Mouse (Mus musculus) brain, embryonic 14.5 days (tissue): ENCODE measurements around the gene Kcnq1. TPM values are rescaled to one million over a fixed set of nuclear protein-coding genes. Genes with fewer than 3 reads are reported as not detected.

Experiments
- DNase-seq: peaks from one replicate; pipeline ENCODE4 v3.0.0-alpha.2; 2011; ENCODE audit warnings: low read depth
- CTCF ChIP-seq: fragments of 200-500 bp; IDR thresholded peaks from 2 replicates; pipeline ENCODE4 v1.5.1; 2012; ENCODE audit warnings: inconsistent platforms, mild to moderate bottlenecking, moderate library complexity, borderline replicate concordance; ENCODE audit not compliant: insufficient read depth, insufficient read length; ENCODE audit errors: extremely low read depth
- POLR2A ChIP-seq: fragments of 200-500 bp; IDR thresholded peaks from 2 replicates; pipeline ENCODE4 v1.6.1; 2012; ENCODE audit warnings: mild to moderate bottlenecking, inconsistent platforms, borderline replicate concordance; ENCODE audit not compliant: poor library complexity, insufficient read depth, insufficient read length, severe bottlenecking; ENCODE audit errors: extremely low read depth
- polyA plus RNA-seq: library from polyadenylated mRNA; depleted of rRNA; stranded (reverse); fragments of >200 nt; gene quantifications from 2 replicates; pipeline ENCODE4 v1.2.3, GENCODE M21; 2012; rRNA removed

Gene Kcnq1
- polyA plus RNA-seq: 0.95 and 1.2 TPM in 2 replicates

DNA sequence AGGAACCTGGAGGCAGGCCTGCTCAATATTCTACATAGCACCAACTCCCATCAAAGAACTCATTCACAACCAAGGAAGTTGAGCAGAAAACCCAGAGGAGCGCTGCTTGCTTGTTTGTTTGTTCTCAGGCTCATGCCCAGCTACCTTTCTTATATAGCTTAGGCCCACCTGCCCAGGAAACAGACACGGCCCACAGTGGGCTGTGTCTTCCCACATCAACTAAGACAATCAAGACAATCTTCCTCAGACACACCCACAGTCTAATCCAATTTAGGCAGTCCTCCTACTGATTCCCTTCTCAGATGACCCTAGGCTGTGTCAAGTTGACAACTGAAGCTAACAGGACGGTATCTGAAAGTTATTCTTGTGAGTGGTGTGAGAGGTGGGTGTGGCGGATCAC is at the start of gene Kcnq1:
Gene Kcnq1 (plus strand): TSS at position 301 of the 400 bp plus-strand sequence.
- TF ChIP-seq POLR2A (no peak), CTCF (no peak)

DNA sequence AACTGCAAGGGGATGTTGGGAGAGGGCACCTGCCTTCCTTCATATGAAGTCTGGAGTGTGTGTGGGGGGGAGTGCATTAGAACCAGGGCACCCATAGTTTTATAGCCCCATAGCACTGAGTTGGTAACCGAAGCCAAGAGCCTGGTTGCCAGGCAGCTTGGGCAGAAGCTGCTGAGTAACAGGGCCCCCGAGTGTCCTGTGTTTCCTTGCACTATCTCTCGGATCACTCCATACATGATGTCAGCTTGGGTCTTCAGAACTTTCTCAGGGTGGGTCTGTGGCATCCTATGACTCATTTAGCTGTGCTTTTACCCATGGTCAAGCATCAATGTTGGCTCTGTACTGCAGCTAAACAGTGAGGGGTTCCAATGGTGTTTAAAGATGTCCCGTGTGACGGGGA is 49.1 kb upstream of the Kcnq1 start:
- no peak for DNase-seq

More for the DNA sequence above, at the start of gene Kcnq1:
- DNase-seq: no peak

DNA sequence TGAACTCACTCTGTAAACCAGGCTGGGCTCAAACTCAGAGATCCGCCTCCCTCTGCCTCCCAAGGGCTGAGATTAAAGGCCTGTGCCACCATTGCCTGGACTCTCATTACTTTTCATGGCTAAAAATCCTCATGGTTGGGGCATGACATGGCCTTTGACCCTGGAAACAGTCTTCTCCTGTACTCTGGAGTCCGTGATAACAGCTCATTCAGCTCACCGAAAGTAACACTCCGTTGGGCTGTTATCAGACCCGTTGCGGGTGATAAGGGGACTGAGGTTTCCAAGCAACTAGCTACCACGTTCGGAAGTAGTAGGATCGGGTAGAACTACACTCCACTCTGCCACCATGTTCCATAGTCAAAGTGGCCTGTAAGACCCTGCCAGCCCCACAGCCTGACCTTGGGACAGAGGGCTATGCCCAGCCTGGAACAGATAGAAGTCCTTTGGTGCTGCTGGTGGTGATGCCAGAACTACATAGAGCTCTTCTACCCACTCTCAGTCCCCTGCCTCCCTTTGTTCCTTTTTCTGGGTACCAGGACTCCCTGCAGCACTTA is 48.4 kb upstream of the Kcnq1 start:
- no peak for DNase-seq
- no peak for TF ChIP-seq CTCF
- no peak for TF ChIP-seq POLR2A

More for the DNA sequence above, 49.1 kb upstream of the Kcnq1 start:
- TF ChIP-seq POLR2A (no peak), CTCF (no peak)

DNA sequence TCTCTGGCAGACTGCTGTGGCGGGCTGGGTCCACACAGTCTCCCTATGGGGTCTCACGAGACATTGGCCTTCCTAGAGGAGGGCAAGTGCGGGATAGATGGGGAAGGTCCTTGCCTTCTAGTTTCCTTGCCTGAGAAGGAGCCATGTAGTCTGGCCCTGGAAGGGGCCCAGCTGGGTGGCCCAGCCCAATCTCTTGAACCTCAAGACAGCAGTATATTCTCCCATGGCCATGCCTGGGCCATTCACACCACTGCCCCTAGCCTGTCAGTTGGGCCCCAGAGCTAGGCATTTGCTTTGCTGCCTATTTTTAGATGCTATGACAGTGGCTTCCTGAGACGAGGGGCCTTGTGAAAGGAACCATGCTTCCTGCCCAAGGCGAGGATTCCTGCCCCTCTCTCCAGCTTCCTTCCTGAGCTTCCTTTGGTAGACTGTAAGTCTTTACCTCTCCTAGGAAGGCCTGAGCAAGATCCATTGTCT is 47.9 kb upstream of the Kcnq1 start:
- TF ChIP-seq POLR2A (no peak), CTCF (no peak)
- DNase-seq: no peak

DNA sequence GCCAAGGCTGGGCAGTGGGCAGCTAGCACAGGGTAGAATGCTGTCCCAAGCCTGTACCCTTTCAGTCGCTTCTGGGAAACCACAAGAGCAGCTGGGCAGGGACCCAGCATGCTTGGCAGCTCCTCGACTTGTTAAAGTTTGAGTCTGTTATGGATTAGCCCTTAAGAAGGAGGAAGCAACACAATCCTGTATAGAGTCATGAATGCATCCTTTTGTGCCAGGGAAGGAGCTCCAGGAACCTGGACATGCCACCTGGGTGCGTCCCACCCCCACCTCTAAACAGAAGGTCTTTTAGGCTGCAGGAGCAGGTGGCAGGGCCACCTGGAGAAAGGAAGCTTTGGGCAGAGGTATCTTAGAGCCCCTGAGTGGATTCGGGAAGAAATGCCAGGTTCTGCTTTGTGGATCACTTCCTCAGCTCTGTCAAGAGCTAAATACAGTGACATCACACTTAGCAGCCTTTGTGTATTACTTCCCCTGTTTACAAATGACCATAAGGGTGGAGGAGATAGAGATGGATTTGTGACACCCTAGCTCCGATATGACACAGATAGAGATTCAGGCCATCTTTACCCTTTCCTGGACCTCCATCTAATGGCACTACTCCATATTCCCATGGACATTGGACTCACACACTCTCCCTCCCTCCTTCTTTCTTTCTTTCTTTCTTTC is 46.8 kb upstream of the Kcnq1 start:
- TF ChIP-seq CTCF (no peak), POLR2A (no peak)
- DNase-seq: peak; percentile 23

DNA sequence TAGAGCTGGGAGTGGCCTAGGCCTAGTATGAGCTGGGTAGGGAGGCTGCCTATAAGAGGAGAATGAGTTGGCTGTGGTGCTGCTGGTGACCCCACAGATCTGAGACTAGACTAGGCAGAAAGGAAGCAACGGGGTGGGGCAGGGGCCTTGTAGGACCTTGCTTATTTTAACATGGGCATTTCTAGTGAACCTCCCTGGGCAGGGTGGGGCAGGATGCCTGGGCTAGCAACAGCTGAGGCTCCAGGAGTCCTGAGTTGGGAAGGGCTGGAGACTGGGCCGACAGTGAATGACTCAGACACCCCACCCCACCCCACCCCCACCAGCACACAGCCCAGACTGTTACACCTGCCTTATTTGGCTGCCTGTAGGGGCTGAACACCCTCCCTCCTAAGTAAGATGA is 43.5 kb upstream of the Kcnq1 start:
- no peak for TF ChIP-seq POLR2A
- TF ChIP-seq CTCF: no peak

GRCm38 (mm10) chr7:143064226-143064625 is 41.9 kb upstream of the Kcnq1 start:
- peak; percentile 30 for DNase-seq
- no peak for TF ChIP-seq POLR2A
- TF ChIP-seq CTCF: no peak

More for the DNA sequence above, 43.5 kb upstream of the Kcnq1 start:
- no peak for DNase-seq

DNA sequence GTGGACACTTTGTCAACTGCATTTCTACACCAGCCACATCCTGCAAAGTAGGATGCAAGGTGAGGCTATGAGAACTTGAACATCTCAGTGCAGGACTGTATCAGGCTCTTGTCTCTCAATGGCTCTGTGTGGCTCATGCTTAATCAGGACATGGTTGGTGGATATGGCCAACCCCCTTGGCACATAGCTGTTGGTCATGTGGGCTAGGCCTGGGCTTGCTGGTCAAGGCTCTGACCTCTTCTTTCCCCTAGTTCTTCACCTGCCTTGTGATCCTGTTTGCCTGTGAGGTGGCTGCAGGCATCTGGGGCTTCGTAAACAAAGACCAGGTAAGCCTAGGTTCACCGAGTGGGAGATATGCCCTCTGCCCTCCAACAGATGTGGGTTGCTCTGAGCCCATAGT is 40.5 kb upstream of the Kcnq1 start:
- DNase-seq: no peak
- TF ChIP-seq POLR2A: no peak
- no peak for TF ChIP-seq CTCF

DNA sequence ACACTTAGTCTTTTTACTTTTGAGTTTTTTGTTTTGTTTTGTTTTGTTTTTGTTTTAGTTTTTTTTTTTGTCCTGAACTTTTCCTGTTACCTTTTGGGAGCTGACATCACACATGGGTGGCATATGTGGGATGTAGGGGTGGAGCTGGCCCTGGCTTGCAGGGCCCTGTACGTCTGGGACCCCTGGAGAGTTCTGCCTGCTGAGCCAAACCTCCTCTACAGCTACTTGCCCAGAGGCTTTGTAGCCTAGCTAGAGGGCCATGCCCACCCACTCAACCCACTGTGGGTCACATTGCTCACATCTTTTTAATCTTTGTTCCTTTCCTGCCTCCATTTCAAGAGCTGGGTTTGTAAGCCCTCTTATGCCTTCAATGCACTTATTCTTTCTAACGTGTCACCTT is 38.7 kb upstream of the Kcnq1 start:
- TF ChIP-seq POLR2A: no peak
- TF ChIP-seq CTCF: no peak
- no peak for DNase-seq

- TF ChIP-seq CTCF (no peak), POLR2A (no peak)
- peak; percentile 6 for DNase-seq
Measured at GRCm38 (mm10) chr7:143067897-143068296, 38.3 kb upstream of the Kcnq1 start.

DNA sequence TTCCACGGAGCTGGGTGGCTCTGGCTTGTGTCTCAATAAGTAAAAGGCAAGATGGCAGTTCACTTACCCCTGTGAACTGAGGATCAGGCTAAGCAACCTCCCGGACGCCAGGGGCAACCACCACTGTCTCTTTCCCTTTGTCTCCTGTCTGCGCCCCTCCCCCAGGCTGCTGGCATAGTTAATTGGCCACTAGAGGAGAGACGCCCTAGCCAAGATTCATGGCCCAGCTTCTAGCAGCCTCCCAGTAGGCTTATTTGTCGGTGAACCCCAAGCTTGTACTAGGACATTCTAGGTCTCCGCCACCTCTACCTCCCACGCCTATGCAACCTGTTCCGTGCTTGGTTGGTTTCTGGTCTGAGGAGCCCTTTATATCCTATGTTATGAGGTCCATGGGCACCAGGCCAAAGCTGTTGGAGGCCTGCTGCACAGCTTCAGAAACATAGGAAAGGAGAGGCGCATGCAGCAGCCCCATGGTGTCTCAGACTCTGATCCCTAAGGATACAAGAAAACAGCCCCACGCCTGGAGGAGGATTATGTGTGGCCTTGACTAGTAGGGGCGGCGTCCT is 37.8 kb upstream of the Kcnq1 start:
- no peak for DNase-seq
- TF ChIP-seq POLR2A: no peak
